ENCODE assay signal across 21 mouse cellular contexts in the genomic region with DNA sequence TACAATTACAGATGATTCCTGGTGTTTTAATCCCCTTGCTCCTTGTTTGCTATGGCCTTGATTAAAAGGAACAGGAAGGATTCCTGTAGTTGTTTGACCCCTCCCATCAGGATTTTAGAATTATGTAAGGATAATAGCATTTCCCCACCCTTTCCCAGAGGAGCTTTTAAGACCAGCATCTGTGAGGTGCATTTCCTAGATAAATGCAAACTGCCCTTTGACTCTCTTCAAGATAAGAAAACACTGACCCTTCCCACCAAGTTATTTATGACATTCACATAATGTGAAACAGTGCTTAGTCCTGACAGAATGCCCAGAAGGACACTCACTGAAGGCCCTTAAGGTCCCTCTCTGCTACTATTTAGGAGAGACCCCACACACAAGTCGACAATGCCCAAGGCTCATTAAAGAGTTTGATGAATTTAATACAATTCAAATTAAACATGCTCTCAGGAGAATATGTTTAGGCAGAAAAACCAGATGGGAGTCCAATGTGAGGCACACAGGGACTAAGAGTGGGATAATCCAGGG.
DNase-seq lines count a peak whose midpoint lies in the region; ATAC-seq and TF ChIP-seq lines count a peak whose summit lies in the region.
"Had no signal": no experiment of that assay in that cellular context is flagged by ENCODE, and none has a peak within 500 bp of the region (broad histone marks: within the 10 kb centered on the region; RNA-seq: fewer than 3 reads in every experiment).

No protein-coding gene starts in this region.

- H3K4me2 ChIP-seq in midbrain, embryonic 13.5 days (replicated peaks) = no peak overlapping the region
- no peak overlapping the region for H3K4me2 ChIP-seq in midbrain, postnatal 0 days (ENCODE audit: low read depth, low read length, poor library complexity, severe bottlenecking)
- H3K4me2 ChIP-seq: forebrain, embryonic 12.5 days; heart, embryonic 15.5 days; limb, embryonic 13.5 days; liver, embryonic 13.5 days; lung, embryonic 14.5 days had no signal

- H3K27me3 ChIP-seq in midbrain, embryonic 13.5 days = no peaks in the 10 kb centered on the region
- no peaks in the 10 kb centered on the region for H3K27me3 ChIP-seq in midbrain, postnatal 0 days (ENCODE audit: insufficient read depth, low read length)
- H3K27me3 ChIP-seq: forebrain, embryonic 12.5 days; heart, embryonic 15.5 days; limb, embryonic 13.5 days; liver, embryonic 13.5 days had no signal

- no peaks in the 10 kb centered on the region for H3K36me3 ChIP-seq in midbrain, embryonic 13.5 days
- H3K36me3 ChIP-seq in midbrain, postnatal 0 days (ENCODE audit: insufficient read depth, low read length) = no peaks in the 10 kb centered on the region
- H3K36me3 ChIP-seq: forebrain, embryonic 12.5 days; heart, embryonic 15.5 days; limb, embryonic 13.5 days; liver, embryonic 13.5 days had no signal

- intact Hi-C loops in heart, postnatal 36 days (cut with DNase I) = loop anchor here (1.0 to 10.0 kb wide), 7 partner anchors 15 to 537 kb away; no protein-coding TSS in a partner anchor

- H3K4me3 ChIP-seq in midbrain, embryonic 13.5 days (replicated peaks) = no peak overlapping the region
- H3K4me3 ChIP-seq in midbrain, postnatal 0 days (ENCODE audit: low read depth, low read length) = no peak overlapping the region
- H3K4me3 ChIP-seq: forebrain, embryonic 12.5 days; heart, embryonic 15.5 days; limb, embryonic 13.5 days; liver, embryonic 13.5 days had no signal

- peaks cover 15% of the 10 kb centered on the region; the same call in 1 of the 2 replicates for H3K4me1 ChIP-seq in midbrain, embryonic 13.5 days (replicated peaks)
- no peaks in the 10 kb centered on the region; the same call in 1 of the 2 replicates for H3K4me1 ChIP-seq in midbrain, postnatal 0 days (ENCODE audit: insufficient read depth, low read length)
- H3K4me1 ChIP-seq: heart, embryonic 15.5 days; limb, embryonic 13.5 days; liver, embryonic 13.5 days had no signal

- DNase-seq in embryo, embryonic 10 days (ENCODE audit: low spot score) = peak; percentile 31
- DNase-seq in embryo, embryonic 9.5 days (ENCODE audit: extremely low spot score) = no peak
- DNase-seq in heart, adult 9 months (ENCODE audit: low spot score in 2 of 2) = peak; percentile 23 to 77
- no peak for DNase-seq in heart, postnatal 36 days
- no peak for DNase-seq in midbrain, postnatal 0 days (ENCODE audit: low spot score)
- peak; percentile 33 for DNase-seq in skeletal muscle tissue, adult 2 months (ENCODE audit: low read depth, low spot score)
- no peak for DNase-seq in kidney, postnatal 4 days
- DNase-seq: adrenal gland, adult 2 months; gastrocnemius, postnatal 14 days; kidney, adult 18-20 months; layer of hippocampus, postnatal 36 days; liver, embryonic 13.5 days; lung, embryonic 14.5 days; lung, postnatal 36 days; right cerebral cortex, adult 18-20 months; thymus, postnatal 14 days had no signal

- H3K9me3 ChIP-seq in midbrain, embryonic 13.5 days = no peaks in the 10 kb centered on the region
- H3K9me3 ChIP-seq in midbrain, postnatal 0 days (ENCODE audit: low read length) = no peaks in the 10 kb centered on the region
- H3K9me3 ChIP-seq: forebrain, embryonic 12.5 days; heart, embryonic 15.5 days; limb, embryonic 13.5 days; liver, embryonic 13.5 days had no signal

- 23% methylated on average over 1 of the region's 1 CpGs for WGBS in midbrain, embryonic 13.5 days
- WGBS in midbrain, postnatal 0 days = 33% methylated on average over 1 of the region's 1 CpGs

- no peak overlapping the region for H3K27ac ChIP-seq in midbrain, embryonic 13.5 days
- H3K27ac ChIP-seq in midbrain, postnatal 0 days (ENCODE audit: low read depth, low read length) = no peak overlapping the region
- H3K27ac ChIP-seq: forebrain, embryonic 12.5 days; heart, embryonic 15.5 days; kidney, postnatal 0 days; limb, embryonic 13.5 days; liver, embryonic 13.5 days had no signal

- ATAC-seq in midbrain, embryonic 13.5 days = peak; percentile 24; the same call in 1 of the 2 replicates
- no peak for ATAC-seq in midbrain, postnatal 0 days (ENCODE audit: low FRiP score)

- no peak for TF ChIP-seq CTCF in midbrain, postnatal 0 days (IDR thresholded peaks at IDR 0.05)

- H3K9ac ChIP-seq in midbrain, embryonic 13.5 days (replicated peaks) = no peak overlapping the region
- no peak overlapping the region for H3K9ac ChIP-seq in midbrain, postnatal 0 days (replicated peaks; ENCODE audit: low read length, poor library complexity, severe bottlenecking)
- H3K9ac ChIP-seq: forebrain, embryonic 12.5 days; heart, embryonic 15.5 days; limb, embryonic 13.5 days; liver, embryonic 13.5 days; lung, embryonic 14.5 days had no signal

Comparison
In these comparisons a context has a peak if more than half of its experiments do, and no peak if none do; other contexts are left out.
1. DNase-seq: peak in embryo, embryonic 10 days (single experiment), heart, adult 9 months (2 of 2) and skeletal muscle tissue, adult 2 months (single experiment); none in embryo, embryonic 9.5 days (single experiment), heart, postnatal 36 days (0 of 2), midbrain, postnatal 0 days (single experiment) and kidney, postnatal 4 days (0 of 2).